Mouse (Mus musculus) cerebellum, adult 2 months (tissue): ENCODE results near the gene Tldc1.

ENCODE experiments used
- CTCF ChIP-seq: fragments of 200-500 bp; IDR thresholded peaks from 2 replicates; pipeline ENCODE4 v1.5.1; 2011; ENCODE audit warnings: low read depth, mild to moderate bottlenecking, control low read depth, low read length, moderate library complexity, borderline replicate concordance; ENCODE audit not compliant: insufficient read depth
- POLR2A ChIP-seq: fragments of 200-500 bp; IDR thresholded peaks from 2 replicates; pipeline ENCODE4 v1.6.1; 2011; ENCODE audit warnings: low read length, control low read depth, borderline replicate concordance; ENCODE audit not compliant: insufficient read depth

DNA sequence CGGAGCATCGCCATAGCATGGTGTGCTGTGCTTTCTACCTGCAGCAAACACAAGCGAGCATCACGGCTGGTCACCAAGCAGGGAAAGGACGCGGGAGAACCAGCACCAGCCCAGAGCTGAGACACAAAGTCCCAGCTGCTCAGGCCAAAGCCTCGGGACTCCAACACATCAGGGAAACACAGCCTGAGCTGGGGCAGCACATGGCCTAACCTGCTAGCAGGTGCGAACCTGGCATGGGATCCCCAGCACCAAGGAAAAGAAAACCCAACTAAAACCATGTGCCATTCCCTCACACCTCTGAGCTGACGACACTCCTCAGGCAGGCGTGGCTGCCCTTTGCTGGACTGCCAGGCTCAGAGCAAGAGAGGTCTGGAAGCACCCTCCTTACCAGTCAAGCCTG, 12.9 kb downstream of the Tldc1 start:
- no peak for TF ChIP-seq POLR2A
- no peak for TF ChIP-seq CTCF
